Mouse (Mus musculus) megakaryocyte, embryonic 14.5 days (primary cell): ENCODE data around the gene Grb2. TPM values are rescaled to one million over a fixed set of nuclear protein-coding genes. Genes with fewer than 3 reads are reported as not detected.

Experiments used
- H3K27me3 ChIP-seq: replicated peaks from 2 replicates; pipeline ENCODE3; 2012; ENCODE audit warnings: inconsistent platforms
- H3K36me3 ChIP-seq: replicated peaks from 2 replicates; pipeline ENCODE3; 2012; ENCODE audit warnings: low read length, inconsistent platforms, mixed read lengths
- H3K4me1 ChIP-seq: 2 replicates; pipeline ENCODE4 v1.6.1; 2012; ENCODE audit warnings: inconsistent platforms
- H3K4me3 ChIP-seq: replicated peaks from 2 replicates; pipeline ENCODE3; 2012; ENCODE audit warnings: moderate library complexity, mild to moderate bottlenecking, inconsistent platforms
- H3K9me3 ChIP-seq: 2 replicates; pipeline ENCODE4 v1.6.1; 2012; ENCODE audit warnings: inconsistent platforms
- FLI1 ChIP-seq: IDR thresholded peaks from 2 replicates; pipeline ENCODE4 v1.6.1; 2012; ENCODE audit warnings: low read length, inconsistent platforms, mixed read lengths
- GATA1 ChIP-seq: IDR thresholded peaks from 3 replicates; pipeline ENCODE4 v1.6.1; 2012; ENCODE audit warnings: mixed read lengths, low read length, inconsistent platforms, borderline replicate concordance
- polyA plus RNA-seq: library from polyadenylated mRNA; stranded (reverse); fragments of >175 nt; gene quantifications from 2 replicates; pipeline ENCODE4 v1.2.3, GENCODE M21; 2012; ENCODE audit warnings: low replicate concordance; ENCODE audit not compliant: insufficient read depth

The Grb2 gene
- polyA plus RNA-seq, 1 experiment = 77.5 TPM

- Histone ChIP-seq H3K4me1 (peaks cover 55% of the 10 kb centered on the region), H3K9me3 (no peaks in the 10 kb centered on the region), H3K4me3 (peak overlapping the region; percentile 97), H3K27me3 (no peaks in the 10 kb centered on the region), H3K36me3 (peaks cover 67% of the 10 kb centered on the region)
- no peak for TF ChIP-seq GATA1
- no peak for TF ChIP-seq FLI1
Measured at GRCm38 (mm10) chr11:115613138-115613945, 95.1 kb downstream of the Grb2 start.

GRCm38 (mm10) chr11:115612410-115613137 is 95.8 kb downstream of the Grb2 start, which contains the start of gene Mif4gd:
Mif4gd (minus strand) TSS chr11:115612969.
- Histone ChIP-seq H3K9me3 (no peaks in the 10 kb centered on the region), H3K4me3 (peak within 1 kb of the TSS; percentile 97), H3K36me3 (peaks cover 68% of the 10 kb centered on the region), H3K27me3 (no peaks in the 10 kb centered on the region), H3K4me1 (peaks cover 61% of the 10 kb centered on the region)
- TF ChIP-seq GATA1 (no peak), FLI1 (no peak)

GRCm38 (mm10) chr11:115612059-115612409 is 96.4 kb downstream of the Grb2 start:
- peak overlapping the region; percentile 97 for H3K4me3 ChIP-seq
- peaks cover 61% of the 10 kb centered on the region for H3K4me1 ChIP-seq
- H3K36me3 ChIP-seq = peaks cover 68% of the 10 kb centered on the region
- TF ChIP-seq FLI1 (no peak), GATA1 (no peak)
- no peaks in the 10 kb centered on the region for H3K9me3 ChIP-seq
- H3K27me3 ChIP-seq = no peaks in the 10 kb centered on the region

- H3K4me3 ChIP-seq = no peak overlapping the region
- peaks cover 65% of the 10 kb centered on the region for H3K4me1 ChIP-seq
- no peaks in the 10 kb centered on the region for H3K27me3 ChIP-seq
- peaks cover 70% of the 10 kb centered on the region for H3K36me3 ChIP-seq
- no peak for TF ChIP-seq GATA1
- no peak for TF ChIP-seq FLI1
- no peaks in the 10 kb centered on the region for H3K9me3 ChIP-seq
Measured at GRCm38 (mm10) chr11:115611173-115611572, 97.2 kb downstream of the Grb2 start.

GRCm38 (mm10) chr11:115609576-115609975 is 98.8 kb downstream of the Grb2 start:
- Histone ChIP-seq H3K4me1 (peaks cover 75% of the 10 kb centered on the region), H3K36me3 (peaks cover 66% of the 10 kb centered on the region)
- no peak for TF ChIP-seq FLI1
- no peak for TF ChIP-seq GATA1

GRCm38 (mm10) chr11:115608421-115609399 is 99.7 kb downstream of the Grb2 start:
- no peaks in the 10 kb centered on the region for H3K27me3 ChIP-seq
- H3K36me3 ChIP-seq = peaks cover 61% of the 10 kb centered on the region
- H3K4me1 ChIP-seq = peaks cover 71% of the 10 kb centered on the region
- TF ChIP-seq FLI1 (no peak), GATA1 (no peak)
- no peaks in the 10 kb centered on the region for H3K9me3 ChIP-seq
- no peak overlapping the region for H3K4me3 ChIP-seq

More at GRCm38 (mm10) chr11:115609576-115609975, 98.8 kb downstream of the Grb2 start:
- Histone ChIP-seq H3K9me3 (no peaks in the 10 kb centered on the region), H3K27me3 (no peaks in the 10 kb centered on the region), H3K4me3 (peak overlapping the region; percentile 10)

- no peak overlapping the region for H3K4me3 ChIP-seq
- TF ChIP-seq FLI1 = no peak
- TF ChIP-seq GATA1 = no peak
- no peaks in the 10 kb centered on the region for H3K27me3 ChIP-seq
- H3K4me1 ChIP-seq = peaks cover 71% of the 10 kb centered on the region
- H3K36me3 ChIP-seq = peaks cover 67% of the 10 kb centered on the region
- no peaks in the 10 kb centered on the region for H3K9me3 ChIP-seq
Measured at GRCm38 (mm10) chr11:115606733-115607132, 101.7 kb downstream of the Grb2 start.

- Histone ChIP-seq H3K36me3 (peaks cover 67% of the 10 kb centered on the region), H3K4me1 (peaks cover 76% of the 10 kb centered on the region), H3K27me3 (no peaks in the 10 kb centered on the region), H3K4me3 (peak overlapping the region; percentile 92), H3K9me3 (no peaks in the 10 kb centered on the region)
- TF ChIP-seq GATA1 (no peak), FLI1 (no peak)
Measured at GRCm38 (mm10) chr11:115604304-115604696, 104.1 kb downstream of the Grb2 start.
